Mouse (Mus musculus) brain, embryonic 14.5 days (tissue): ENCODE results near the gene Timp3.

Source experiments
- CTCF ChIP-seq: fragments of 200-500 bp; IDR thresholded peaks from 2 replicates; pipeline ENCODE4 v1.5.1; 2012; ENCODE audit warnings: inconsistent platforms, mild to moderate bottlenecking, moderate library complexity, borderline replicate concordance; ENCODE audit not compliant: insufficient read depth, insufficient read length; ENCODE audit errors: extremely low read depth
- POLR2A ChIP-seq: fragments of 200-500 bp; IDR thresholded peaks from 2 replicates; pipeline ENCODE4 v1.6.1; 2012; ENCODE audit warnings: mild to moderate bottlenecking, inconsistent platforms, borderline replicate concordance; ENCODE audit not compliant: poor library complexity, insufficient read depth, insufficient read length, severe bottlenecking; ENCODE audit errors: extremely low read depth

GRCm38 (mm10) chr10:86375903-86376302 is 75.7 kb downstream of the Timp3 start:
- TF ChIP-seq CTCF: no peak
- no peak for TF ChIP-seq POLR2A
